ENCODE assay signal across 24 mouse cellular contexts in the genomic region with DNA sequence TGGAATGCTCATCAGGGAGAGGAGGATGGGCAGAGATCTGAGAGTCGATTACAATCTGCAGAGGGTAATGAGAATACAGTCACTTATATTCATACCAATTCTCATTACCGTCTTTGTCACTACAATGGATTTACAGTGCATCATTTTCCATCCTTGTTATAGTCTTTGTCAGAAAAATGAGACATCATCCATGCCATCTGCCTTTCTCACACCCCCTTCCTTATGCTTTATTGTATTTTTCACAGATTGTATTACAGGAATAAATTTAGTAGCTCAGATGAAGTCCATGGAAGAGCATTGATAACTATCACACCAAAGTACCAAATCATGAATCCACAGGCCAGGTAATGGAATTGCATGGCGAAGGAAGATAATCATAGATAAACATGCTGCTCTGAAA.
"Had no signal": no experiment of that assay in that cellular context is flagged by ENCODE, and none has a peak within 500 bp of the region (broad histone marks: within the 10 kb centered on the region; RNA-seq: fewer than 3 reads in every experiment).

No protein-coding gene starts in this region.

- H3K4me2 ChIP-seq: limb, embryonic 12.5 days; limb, embryonic 15.5 days; liver, embryonic 11.5 days; lung, embryonic 14.5 days; midbrain, embryonic 13.5 days had no signal

- ATAC-seq: inflammation-experienced regulatory T-cells, adult 6 months; intestine, embryonic 16.5 days; liver, postnatal 0 days; midbrain, embryonic 13.5 days; midbrain, embryonic 16.5 days had no signal

- H3K36me3 ChIP-seq: limb, embryonic 12.5 days; limb, embryonic 15.5 days; midbrain, embryonic 10.5 days; midbrain, embryonic 13.5 days had no signal

- H3K9me3 ChIP-seq: limb, embryonic 12.5 days; limb, embryonic 15.5 days; midbrain, embryonic 10.5 days; midbrain, embryonic 13.5 days had no signal

- H3K4me1 ChIP-seq: limb, embryonic 12.5 days; limb, embryonic 15.5 days; megakaryocyte, embryonic 14.5 days; midbrain, embryonic 10.5 days; midbrain, embryonic 13.5 days had no signal

- H3K27me3 ChIP-seq: limb, embryonic 12.5 days; limb, embryonic 15.5 days; megakaryocyte, embryonic 14.5 days; midbrain, embryonic 13.5 days had no signal

- DNase-seq: kidney, adult 18-20 months; kidney, adult 9 months; kidney, postnatal 14 days; kidney, postnatal 4 days; left cerebral cortex, postnatal 4 days; liver, postnatal 0 days; lung, embryonic 14.5 days; lung, postnatal 10 days; lung, postnatal 36 days; right cerebral cortex, postnatal 25 days; spleen, adult 18-20 months; thymus, adult 2 months; thymus, postnatal 14 days; thymus, postnatal 4 days had no signal

- H3K27ac ChIP-seq: limb, embryonic 12.5 days; limb, embryonic 15.5 days; liver, embryonic 14.5 days; midbrain, embryonic 10.5 days; midbrain, embryonic 13.5 days had no signal

- H3K9ac ChIP-seq: limb, embryonic 12.5 days; limb, embryonic 15.5 days; liver, embryonic 14.5 days; liver, postnatal 0 days; lung, embryonic 14.5 days; midbrain, embryonic 13.5 days had no signal

- H3K4me3 ChIP-seq: limb, embryonic 12.5 days; limb, embryonic 15.5 days; megakaryocyte, embryonic 14.5 days; midbrain, embryonic 10.5 days; midbrain, embryonic 13.5 days had no signal
